Mouse (Mus musculus) 416B (cell line): ENCODE data around the gene Tmem97.
A peak's percentile ranks its signal among the peaks of the same experiment; 100 is the strongest.
"Not testable (repeated sequence)": the region's sequence is repeated elsewhere in the genome, so short reads cannot be mapped to it uniquely, and the experiment has no call there.

Experiments used
- DNase-seq: peaks from one replicate; pipeline ENCODE4 v3.0.0; 2011; ENCODE audit warnings: low read depth

The Tmem97 gene

DNA sequence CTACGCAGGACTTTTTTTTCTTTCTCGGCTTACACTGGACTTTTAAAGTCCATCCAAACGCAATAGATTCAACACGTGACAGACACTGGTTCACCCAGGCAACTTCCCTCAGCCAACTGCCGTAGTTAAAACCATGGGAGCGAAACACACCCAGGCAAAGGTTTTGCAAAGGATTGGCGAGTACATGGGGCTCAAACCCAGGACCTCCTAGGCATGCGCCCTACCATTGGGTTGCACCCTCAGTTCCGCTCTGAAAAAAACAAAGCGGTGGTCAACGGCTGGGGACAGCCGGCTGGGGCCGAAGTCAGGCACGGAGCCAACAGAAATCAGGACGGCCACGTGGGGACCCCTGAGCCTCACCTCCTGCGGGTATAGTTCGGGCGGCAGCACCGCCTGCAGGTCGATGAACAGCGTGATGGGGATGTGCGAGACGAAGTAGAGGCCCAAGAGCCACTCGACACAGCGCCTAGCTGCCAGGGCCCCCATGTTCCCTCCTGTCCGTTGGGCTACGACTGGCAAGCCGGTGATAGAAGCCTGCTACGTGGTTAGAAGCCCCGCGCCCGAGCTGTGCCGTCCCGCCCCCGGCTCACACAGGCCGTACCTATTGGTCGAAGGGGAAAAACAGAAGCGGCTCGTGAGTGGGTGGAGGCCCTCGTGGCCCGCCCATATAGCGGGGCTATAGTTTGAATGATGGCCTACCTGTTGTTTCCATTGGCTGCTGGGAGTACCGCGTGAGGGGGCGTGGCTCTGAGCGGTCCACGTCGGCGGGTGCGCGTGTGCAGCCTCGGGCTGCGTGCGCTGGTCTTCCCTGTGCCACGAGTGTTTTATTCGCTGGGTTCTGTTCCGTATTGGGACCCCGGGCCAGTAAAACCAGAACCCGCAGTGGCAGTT lies at the start of gene Tmem97:
TSS of gene Tmem97 (minus strand) at position 610 of the 891 bp plus-strand sequence.
- DNase-seq: peak; percentile 98

DNA sequence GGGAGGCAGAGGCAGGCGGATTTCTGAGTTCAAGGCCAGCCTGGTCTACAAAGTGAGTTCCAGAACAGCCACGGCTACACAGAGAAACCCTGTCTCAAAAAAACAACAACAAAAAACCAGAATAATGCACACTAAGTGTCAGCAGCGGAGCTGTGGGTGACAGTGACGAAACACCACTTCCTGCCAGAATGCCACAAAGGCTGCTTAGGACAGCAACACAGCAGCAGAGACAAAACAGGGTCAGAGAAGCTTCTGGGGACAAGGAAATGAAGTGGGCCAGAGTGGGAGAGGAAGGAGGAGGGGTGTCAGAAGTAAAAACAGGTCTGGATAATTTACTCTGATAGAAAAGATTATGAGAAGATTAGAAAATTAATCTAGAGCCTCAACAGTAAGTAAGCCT lies 49.5 kb upstream of the Tmem97 start:
- DNase-seq: peak; percentile 90

DNA sequence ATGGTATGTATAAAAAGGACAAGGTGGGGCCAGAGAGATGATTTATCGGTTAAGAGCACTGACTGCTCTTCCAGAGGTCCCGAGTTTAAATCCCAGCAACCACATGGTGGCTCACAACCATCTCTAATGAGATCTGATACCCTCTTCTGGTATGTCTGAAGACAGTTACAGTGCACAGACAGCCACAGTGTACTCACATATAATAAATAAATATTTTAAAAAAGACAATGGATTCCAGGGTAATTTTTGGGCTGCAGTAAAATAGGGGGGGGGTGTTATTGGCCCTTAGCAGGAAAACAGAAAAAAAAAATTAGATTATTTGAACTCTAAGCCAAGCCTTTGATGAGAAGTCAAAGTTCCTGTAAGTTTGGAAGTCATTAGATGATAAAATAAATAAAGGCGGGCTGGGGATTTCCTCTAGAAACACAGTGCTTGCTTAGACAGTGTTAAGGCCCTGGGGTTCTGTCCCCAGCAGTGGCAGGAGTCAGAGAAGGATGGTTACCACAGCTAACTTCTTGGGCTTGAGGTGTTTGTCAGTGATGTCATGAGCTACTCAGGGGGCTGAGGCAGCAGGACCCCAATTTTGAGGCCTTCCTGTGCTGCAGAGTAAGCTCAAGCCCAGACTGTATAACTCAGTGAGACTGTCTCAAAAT lies 48.3 kb upstream of the Tmem97 start:
- no peak for DNase-seq

DNA sequence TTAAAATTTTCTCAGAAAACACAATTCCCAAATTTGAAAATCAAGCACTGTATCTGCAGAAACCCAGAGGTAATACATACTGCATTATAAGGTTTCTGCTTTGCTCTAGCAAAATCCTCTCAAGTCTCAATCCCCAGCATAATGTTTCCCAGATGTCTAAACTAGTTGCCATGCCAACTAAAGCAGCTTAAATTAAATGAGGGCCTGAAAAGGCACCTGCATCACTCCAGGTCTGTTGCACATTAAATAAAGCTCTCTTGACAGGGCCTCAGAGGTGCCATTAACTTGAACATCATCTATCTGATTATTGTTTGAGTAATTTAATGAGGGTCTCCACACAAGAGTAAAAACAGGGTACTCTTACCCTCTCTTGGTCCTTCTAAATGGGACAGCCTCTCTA lies 46.2 kb upstream of the Tmem97 start:
- no peak for DNase-seq

DNA sequence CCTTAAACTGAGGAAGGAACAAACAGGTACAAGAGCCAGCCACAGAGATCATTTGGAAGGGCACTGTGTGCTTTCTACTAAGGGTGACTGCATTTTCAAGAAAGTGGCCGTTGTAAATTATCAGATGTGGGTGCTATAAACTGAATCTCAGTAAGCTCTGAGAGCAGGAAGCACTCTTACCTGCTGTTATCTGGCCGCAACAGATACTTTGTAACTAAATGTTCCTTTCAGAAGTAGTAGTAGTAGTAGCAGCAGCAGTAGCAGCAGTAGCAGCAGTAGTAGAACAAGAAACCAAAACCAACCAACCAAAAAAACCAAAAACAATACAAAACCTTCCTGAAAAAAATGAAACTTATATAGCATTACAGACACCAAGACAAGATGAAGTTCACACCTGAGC lies 45.2 kb upstream of the Tmem97 start:
- DNase-seq: no peak

DNA sequence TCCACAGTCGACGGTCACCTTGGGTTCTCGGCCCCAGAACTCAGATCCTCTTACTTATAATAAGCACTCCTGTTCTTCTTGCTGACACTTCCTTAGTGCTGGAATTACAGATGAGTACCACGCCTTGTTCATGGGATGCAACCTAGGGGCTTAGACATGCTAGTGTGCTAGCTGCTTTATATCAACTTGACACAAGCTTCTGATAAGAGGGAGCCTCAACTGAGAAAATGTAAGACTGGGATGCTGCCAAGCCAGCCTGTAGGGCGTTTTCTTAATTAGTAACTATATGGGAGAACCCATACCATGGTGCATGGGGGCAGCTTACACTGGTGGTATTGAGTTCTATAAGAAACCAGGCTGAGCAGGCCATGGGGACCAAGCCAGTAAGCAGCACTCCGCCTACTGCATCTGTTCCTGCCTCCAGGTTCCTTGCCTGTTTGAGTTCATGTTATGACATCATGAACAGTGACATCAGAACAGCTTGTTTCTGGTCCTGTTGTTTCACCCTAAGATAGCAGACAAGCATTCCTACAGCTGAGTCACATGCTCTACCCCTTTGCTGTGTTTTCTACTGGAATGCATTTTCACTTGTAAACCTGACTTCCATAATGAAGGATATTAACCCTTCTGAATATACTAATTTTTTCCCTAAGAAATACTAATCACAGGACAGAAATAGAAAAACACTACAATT lies 43.8 kb upstream of the Tmem97 start:
- no peak for DNase-seq

DNA sequence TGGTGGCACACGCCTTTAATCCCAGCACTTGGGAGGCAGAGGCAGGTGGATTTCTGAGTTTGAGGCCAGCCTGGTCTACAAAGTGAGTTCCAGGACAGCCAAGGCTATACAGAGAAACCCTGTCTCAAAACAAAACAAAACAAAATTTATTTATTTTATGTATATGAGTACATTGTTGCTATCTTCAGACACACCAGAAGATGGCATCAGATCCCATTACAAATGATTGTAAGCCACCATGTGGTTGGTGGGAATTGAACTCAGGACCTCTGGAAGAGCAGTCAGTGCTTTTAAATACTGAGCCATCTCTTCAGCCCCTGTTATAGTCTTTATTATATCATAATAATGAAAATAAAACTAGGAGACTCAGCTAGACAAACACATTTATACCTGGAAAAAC lies 37.1 kb upstream of the Tmem97 start:
- DNase-seq: not testable (repeated sequence)

DNA sequence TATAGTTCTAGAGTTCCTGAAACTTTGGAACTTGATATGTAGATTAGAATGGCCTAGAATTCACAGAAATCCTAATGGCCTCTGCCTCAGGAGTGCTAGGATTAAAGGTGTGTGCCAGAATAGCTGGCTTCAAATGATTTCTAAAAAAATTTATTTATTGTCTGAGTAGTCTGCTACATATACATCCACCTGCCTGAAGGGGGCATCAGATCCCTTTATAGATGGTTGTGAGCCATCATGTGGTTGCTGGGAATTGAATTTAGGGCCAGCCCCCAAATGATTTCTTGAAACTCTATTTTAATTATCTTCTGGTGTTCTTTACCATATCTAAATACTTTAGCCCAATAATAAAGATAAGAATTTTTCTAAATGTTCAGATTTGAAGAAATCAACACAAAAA lies 35.5 kb upstream of the Tmem97 start:
- peak; percentile 49 for DNase-seq

DNA sequence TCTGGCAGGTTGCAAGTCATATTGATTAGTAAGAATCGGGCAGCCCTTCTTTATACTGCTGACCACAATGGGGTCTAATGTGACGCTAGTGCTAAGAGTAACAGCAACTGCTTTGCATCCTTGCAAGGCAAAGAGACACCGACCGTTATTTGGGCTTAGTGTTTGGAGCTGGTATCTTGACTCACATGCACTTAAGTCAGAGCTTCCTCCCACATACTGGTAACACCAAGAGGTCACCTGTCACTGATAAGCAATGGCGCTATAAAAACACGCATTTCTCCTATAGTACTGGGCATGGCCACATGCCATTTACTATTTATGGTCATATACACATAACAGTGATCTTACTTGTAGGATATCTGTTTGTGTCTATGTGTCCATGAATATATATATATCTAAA lies 32.3 kb upstream of the Tmem97 start:
- peak; percentile 11 for DNase-seq

DNA sequence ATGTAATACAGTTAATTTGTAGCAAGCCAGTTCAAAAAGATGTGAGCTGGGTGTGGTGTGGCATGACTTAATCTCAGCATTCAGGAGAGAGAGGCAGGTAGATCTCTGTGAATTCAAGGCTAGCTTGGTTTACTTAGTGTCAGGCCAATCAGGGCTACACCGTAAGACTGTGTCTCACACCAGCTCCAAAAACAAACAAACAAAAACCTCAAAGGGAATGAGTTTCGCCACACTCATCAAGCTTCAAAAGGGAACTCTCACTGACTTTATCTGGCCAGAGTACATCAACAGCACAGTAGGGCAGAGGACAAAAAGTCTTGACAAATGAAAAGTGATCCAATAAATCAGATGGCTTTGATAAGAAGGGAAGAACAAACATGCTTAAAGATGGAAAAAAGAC lies 24.4 kb upstream of the Tmem97 start:
- no peak for DNase-seq

DNA sequence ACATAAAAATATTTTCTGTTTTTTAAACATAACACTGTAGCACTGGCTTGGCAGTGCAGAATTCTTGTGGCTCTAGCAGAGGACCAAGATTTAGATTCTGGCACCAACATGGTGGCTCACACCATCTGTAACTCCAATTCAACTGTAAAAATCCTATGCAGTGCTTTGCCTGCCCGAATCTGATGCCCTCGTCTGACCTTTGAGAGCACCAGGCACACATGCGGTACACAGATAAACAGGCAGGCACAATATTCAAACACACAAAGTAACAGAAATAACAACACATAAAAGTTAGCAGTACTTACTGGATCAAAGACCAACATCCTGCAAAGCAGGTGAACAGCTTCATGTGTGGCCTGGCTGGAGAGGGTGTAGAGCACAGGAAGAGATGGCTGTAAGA lies 24.0 kb upstream of the Tmem97 start:
- no peak for DNase-seq

DNA sequence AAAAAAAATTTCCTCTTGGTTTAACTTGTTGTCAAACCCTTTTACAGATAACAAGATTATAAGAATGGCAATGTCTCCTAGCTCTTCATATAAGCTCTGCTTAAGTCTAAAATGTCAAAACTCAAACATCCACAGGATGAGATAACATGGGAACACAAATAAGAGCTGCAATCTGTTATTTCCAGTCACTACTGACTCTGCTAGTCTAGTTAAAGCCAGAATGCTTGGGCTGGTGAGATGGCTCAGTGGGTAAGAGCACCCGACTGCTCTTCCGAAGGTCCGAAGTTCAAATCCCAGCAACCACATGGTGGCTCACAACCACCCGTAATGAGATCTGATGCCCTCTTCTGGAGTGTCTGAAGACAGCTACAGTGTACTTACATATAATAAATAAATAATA lies 23.5 kb upstream of the Tmem97 start:
- not testable (repeated sequence) for DNase-seq

DNA sequence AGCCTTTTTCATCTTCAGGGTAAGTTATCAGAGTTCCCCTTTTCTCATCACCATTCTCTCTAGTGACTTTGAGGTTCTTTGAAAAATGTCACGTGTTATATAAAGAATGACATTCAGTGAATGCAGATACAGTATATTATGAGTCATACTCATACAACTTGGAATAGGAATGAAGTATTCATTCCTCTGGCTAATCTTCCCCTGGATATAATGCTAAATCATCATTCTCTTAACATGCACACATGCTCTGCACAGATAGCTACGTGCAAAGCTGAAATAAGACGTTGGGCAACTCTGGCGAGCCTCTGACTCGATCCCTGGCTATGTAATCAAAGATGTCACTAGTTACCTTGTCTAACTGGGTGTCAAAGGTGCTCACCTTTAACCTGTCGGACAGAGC lies 21.3 kb upstream of the Tmem97 start:
- no peak for DNase-seq

DNA sequence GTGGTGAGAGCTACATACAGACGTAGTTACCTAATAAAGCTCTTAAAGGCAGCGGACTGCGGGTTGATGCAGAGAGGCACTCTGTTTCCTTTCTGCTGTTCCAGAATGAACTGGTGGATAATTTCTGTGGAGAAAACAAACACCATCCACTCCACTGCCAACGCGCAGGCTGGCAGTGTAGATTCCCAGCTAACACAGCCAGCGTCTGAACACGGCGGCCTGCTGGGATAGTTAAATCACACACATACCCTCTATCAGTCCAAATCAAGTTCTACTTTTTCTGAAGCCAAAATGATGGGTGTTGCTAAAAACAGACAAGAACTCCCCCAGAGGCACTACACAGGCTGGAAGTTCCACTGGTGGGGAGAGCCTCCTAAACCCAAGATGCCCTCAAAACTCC lies 20.9 kb upstream of the Tmem97 start:
- no peak for DNase-seq

DNA sequence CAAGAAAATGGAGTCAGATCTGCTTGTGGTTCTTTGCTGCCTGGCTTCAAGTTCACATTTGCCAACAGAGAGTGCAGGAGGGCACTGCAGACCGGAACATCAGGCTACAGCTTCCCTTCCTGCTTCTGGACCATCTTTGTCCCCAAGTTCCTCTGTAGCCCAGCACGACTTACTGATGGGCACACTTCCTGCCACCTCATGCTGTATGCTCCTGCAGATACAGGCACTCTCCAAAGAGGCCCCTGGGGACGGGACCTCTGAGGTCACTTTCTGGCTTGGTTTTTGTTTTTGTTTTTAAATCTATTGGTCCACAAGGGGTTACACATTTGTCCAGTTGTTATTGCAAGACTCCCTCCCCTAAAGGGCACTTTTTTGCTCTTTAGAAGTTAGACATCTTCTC lies 19.2 kb upstream of the Tmem97 start:
- peak; percentile 66 for DNase-seq

DNA sequence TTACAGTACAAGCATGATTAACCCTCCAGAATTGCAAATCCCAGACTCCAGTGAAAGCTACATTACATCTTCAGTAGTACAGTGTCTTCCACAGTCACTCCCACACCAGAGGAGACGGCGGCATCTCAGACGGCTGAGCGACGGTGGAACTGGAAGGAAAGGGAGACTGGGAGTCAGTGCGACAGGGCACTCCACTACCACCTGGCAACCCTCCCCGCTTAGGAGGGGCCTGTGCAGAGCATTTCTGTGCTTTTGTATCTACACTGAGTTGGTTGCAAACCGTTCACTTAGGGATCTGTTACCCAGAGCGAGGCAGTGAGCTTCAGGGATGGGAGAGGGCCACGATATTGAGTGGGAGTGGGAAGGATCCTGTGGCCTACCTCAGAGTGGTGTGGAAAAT lies 18.2 kb upstream of the Tmem97 start:
- no peak for DNase-seq

DNA sequence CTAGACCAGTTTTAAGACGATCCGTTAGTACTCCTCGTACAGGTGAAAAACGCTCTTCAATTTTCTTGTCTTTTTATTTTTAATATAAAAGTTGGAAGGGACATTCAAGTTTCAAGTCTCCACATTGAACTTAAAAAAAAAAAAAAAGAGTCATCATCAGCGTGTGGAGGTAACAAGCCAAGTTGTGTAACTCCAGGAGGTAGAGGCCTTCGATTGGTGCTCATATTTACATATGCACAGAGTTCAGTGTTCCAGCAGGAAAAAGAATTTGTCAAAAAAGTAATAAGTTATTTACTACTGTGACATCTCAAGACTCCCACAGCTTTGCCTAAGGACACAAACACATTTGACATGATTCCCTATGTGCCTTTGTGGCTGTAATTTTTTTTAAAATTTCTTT lies 17.0 kb upstream of the Tmem97 start:
- DNase-seq: no peak

DNA sequence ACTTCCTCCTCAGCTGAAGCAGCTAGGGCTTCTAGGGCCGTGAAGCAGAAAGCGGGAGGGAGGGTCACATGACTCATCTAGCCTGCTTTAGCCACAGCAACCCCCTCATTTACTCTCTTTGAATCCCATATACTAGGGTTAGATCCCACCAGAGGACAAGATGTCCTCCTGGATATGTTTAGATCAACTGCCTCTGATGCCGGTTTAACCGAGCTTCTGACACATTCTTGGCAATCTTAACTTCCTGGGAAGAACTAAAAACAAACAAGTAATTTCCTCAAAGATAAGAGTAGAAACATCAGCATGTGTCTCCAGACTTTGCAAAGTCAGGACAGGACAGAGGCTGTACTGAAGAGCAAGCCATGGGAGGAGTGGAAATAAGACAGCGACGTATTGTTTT lies 16.2 kb upstream of the Tmem97 start:
- peak; percentile 89 for DNase-seq

DNA sequence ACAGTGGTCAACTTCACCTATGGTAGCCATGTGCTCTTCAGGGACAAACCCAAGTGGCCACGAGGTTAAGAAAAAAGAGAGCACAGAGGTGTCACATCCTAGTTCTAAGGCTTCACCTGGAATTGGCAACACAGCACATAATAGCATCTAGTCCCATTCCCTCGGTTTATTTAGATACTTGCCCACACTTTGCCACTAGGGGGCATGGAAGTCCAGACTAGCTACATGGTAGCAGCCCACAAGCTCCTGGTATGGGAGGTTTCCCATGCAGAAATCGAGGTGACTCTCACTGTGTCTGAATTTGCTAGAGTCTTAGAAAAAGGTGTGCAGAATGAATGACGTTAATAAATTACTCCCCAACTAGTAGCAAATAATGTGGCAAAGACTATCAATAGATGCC lies 9.9 kb upstream of the Tmem97 start:
- peak; percentile 83 for DNase-seq

DNA sequence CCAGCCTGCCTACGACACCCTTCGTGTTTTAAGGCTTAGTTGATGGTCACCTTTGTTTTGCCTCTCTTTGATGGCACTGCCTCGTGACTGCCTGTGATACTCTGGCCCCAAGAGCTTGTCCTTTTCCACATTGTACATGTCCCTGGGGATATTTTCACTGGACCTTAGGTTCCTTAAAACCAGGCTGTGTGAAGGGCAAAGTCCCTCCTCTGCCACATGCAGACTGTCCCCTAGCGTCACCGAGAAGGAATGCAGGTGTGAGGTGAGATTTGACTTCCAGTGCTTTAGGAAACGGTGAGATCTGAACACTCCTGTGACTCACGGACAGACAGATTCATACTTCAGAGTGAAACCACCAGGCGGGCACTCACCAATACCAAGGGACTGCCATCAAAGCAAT lies 6.7 kb upstream of the Tmem97 start:
- DNase-seq: no peak

DNA sequence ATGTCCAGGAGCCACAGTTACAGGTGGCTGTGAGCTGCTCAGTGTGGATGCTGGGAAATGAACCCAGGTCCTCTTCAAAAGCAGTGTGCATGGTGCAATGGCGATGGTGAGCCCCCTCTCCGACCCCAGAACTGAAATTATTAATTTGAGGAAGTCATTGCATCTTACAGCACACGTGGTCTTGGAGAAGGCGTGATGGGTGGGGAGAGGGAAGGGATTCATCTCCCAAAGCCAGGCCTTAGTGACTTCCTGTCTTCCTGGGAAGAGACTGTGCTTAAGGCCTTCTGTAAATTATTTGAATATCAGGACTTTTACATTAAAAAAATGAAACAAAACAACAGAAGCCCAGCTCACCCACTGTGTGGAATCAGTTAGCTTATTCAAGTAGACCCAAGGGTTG lies 5.5 kb upstream of the Tmem97 start:
- no peak for DNase-seq

DNA sequence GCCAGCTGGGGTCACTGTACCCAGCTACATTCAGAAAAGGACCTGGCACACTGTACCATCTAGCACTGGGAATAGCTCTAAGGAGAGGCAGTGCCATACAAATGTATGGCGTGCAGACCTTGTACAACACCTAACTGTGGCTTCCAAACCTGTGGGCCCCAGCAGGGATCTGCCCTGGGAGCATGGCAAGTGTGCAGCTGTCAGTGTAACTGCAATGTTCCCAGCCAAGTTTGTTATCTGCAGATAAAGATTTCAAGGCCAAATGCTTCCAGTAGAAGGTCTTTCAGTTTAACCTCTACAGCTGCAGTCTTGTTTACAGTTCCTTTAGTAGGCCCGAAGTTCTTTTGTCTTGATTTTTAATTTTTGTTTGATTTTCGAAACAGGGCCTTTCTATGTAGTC lies 5.0 kb upstream of the Tmem97 start:
- peak; percentile 66 for DNase-seq

DNA sequence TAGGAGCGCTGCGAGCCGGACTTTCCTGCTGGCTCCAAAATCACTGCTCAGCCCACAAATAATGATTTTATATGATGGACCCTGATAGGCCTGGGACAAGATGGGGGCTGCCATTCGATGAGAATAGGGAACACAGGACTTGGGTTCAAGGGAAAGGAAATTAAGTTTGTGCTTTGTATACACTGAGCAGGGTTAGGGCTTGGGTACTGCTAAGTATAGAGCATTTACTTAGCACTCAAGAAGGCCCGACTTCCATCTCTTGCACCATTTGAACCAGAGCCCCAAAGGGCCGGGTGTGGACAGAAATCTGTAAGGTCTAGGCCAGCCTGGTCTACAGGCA lies 452 bp upstream of the Tmem97 start:
- DNase-seq: no peak
